Mouse (Mus musculus) CH12.LX (cell line): ENCODE measurements around the gene Rbfox1. TPM values are rescaled to one million over a fixed set of nuclear protein-coding genes. Genes with fewer than 3 reads are reported as not detected.

Experiments
- DNase-seq: peaks from one replicate; pipeline ENCODE4 v3.0.0-alpha.2; 2013; ENCODE audit errors: extremely low read depth
- H3K27ac ChIP-seq: 2 replicates; pipeline ENCODE4 v1.5.1; 2012; ENCODE audit warnings: low read depth, mild to moderate bottlenecking, control low read depth, moderate library complexity; ENCODE audit not compliant: insufficient read depth
- H3K27me3 ChIP-seq: replicated peaks from 2 replicates; pipeline ENCODE3; 2012; ENCODE audit warnings: inconsistent platforms
- H3K36me3 ChIP-seq, 2 experiments: replicated peaks in 1 of 2; 2 replicates each; pipeline versions ENCODE3 to v1.6.1; 2012; ENCODE audit warnings: inconsistent platforms in 1 of 2, low read length in 1 of 2, mild to moderate bottlenecking in 1 of 2, mixed read lengths in 1 of 2, moderate library complexity in 1 of 2; ENCODE audit not compliant: control insufficient read depth in 1 of 2, insufficient read depth in 1 of 2
- H3K4me1 ChIP-seq, 2 experiments: 2 replicates each; pipeline ENCODE4 v1.6.1; 2012; ENCODE audit warnings: inconsistent platforms in 1 of 2, moderate library complexity in 1 of 2; ENCODE audit not compliant: insufficient read depth in 2 of 2, control insufficient read depth in 1 of 2
- H3K4me2 ChIP-seq: 2 replicates; pipeline ENCODE4 v1.6.1; 2012; ENCODE audit warnings: low read depth, mild to moderate bottlenecking, control low read depth; ENCODE audit not compliant: poor library complexity, insufficient read depth, severe bottlenecking
- H3K4me3 ChIP-seq, 3 experiments: fragments of 150-350 bp in 1 of 3; sonication (generic) in 1 of 3; replicated peaks in 1 of 3; 2 replicates each; pipeline versions ENCODE3 to v1.5.1; 2011 to 2012; ENCODE audit warnings: low read depth in 2 of 3, low read length in 2 of 3, mild to moderate bottlenecking in 2 of 3, moderate library complexity in 2 of 3, control low read depth in 1 of 3, improper control_type of control experiment in 1 of 3, inconsistent platforms in 1 of 3, mixed read lengths in 1 of 3; ENCODE audit not compliant: poor library complexity in 1 of 3
- H3K79me2 ChIP-seq: replicated peaks from 2 replicates; pipeline ENCODE4 v1.6.1; 2012; ENCODE audit warnings: mild to moderate bottlenecking, moderate library complexity; ENCODE audit not compliant: control insufficient read depth, poor library complexity, insufficient read depth, severe bottlenecking; ENCODE audit errors: extremely low read depth
- H3K9ac ChIP-seq: 2 replicates; pipeline ENCODE4 v1.6.1; 2012; ENCODE audit warnings: low read depth, mild to moderate bottlenecking, control low read depth, moderate library complexity; ENCODE audit not compliant: insufficient read depth
- H3K9me3 ChIP-seq: replicated peaks from 2 replicates; pipeline ENCODE3; 2012; ENCODE audit warnings: low read length, inconsistent platforms, mixed read lengths
- CHD1 ChIP-seq: IDR thresholded peaks from 2 replicates; pipeline ENCODE4 v1.6.1; 2012; ENCODE audit warnings: low read depth, low read length, improper control_type of control experiment, inconsistent platforms
- CTCF ChIP-seq, 2 experiments: IDR thresholded peaks in 1 of 2; conservative IDR thresholded peaks in 1 of 2; 2 replicates each; pipeline ENCODE4 v1.5.1; 2011 to 2012; ENCODE audit warnings: low read depth in 2 of 2, low read length in 2 of 2, improper control_type of control experiment in 1 of 2, inconsistent platforms in 1 of 2, mild to moderate bottlenecking in 1 of 2, moderate library complexity in 1 of 2
- ELF1 ChIP-seq: IDR thresholded peaks from 2 replicates; pipeline ENCODE4 v1.6.1; 2014; ENCODE audit warnings: low read depth, mild to moderate bottlenecking, inconsistent platforms, low read length, improper control_type of control experiment
- JUN ChIP-seq: IDR thresholded peaks from 2 replicates; pipeline ENCODE4 v1.6.1; 2011; ENCODE audit warnings: low read depth, mild to moderate bottlenecking, low read length, improper control_type of control experiment, moderate library complexity; ENCODE audit not compliant: insufficient read depth
- MAX ChIP-seq: IDR thresholded peaks from 2 replicates; pipeline ENCODE4 v1.6.1; 2011; ENCODE audit warnings: low read length, improper control_type of control experiment
- MAZ ChIP-seq: IDR thresholded peaks from 2 replicates; pipeline ENCODE4 v1.6.1; 2012; ENCODE audit warnings: low read depth, mild to moderate bottlenecking, inconsistent platforms, low read length, improper control_type of control experiment, moderate library complexity
- MXI1 ChIP-seq: IDR thresholded peaks from 2 replicates; pipeline ENCODE4 v1.6.1; 2011; ENCODE audit warnings: mild to moderate bottlenecking, low read depth, low read length, improper control_type of control experiment
- MYC ChIP-seq: IDR thresholded peaks from 2 replicates; pipeline ENCODE4 v1.6.1; 2011; ENCODE audit warnings: low read depth, mild to moderate bottlenecking, improper control_type of control experiment, low read length
- NELFE ChIP-seq: IDR thresholded peaks from 2 replicates; pipeline ENCODE4 v1.6.1; 2011; ENCODE audit warnings: low read depth, low read length, improper control_type of control experiment
- NRF1 ChIP-seq: IDR thresholded peaks from 2 replicates; pipeline ENCODE4 v1.6.1; 2014; ENCODE audit warnings: low read depth, mild to moderate bottlenecking, inconsistent platforms, low read length, improper control_type of control experiment, moderate library complexity
- POLR2A ChIP-seq: IDR thresholded peaks from 2 replicates; pipeline ENCODE4 v1.6.1; 2011; ENCODE audit warnings: low read depth, mild to moderate bottlenecking, improper control_type of control experiment, low read length
- RAD21 ChIP-seq: IDR thresholded peaks from 2 replicates; pipeline ENCODE4 v1.6.1; 2011; ENCODE audit warnings: low read depth, mild to moderate bottlenecking, low read length, improper control_type of control experiment, moderate library complexity
- SMC3 ChIP-seq: IDR thresholded peaks from 2 replicates; pipeline ENCODE4 v1.6.1; 2011; ENCODE audit warnings: low read depth, low read length, improper control_type of control experiment
- TBP ChIP-seq: conservative IDR thresholded peaks from 2 replicates; pipeline ENCODE4 v1.6.1; 2011; ENCODE audit warnings: low read depth, low read length, improper control_type of control experiment
- UBTF ChIP-seq: IDR thresholded peaks from 2 replicates; pipeline ENCODE4 v1.6.1; 2012; ENCODE audit warnings: low read depth, mild to moderate bottlenecking, inconsistent platforms, low read length, improper control_type of control experiment, moderate library complexity
- USF1 ChIP-seq: IDR thresholded peaks from 2 replicates; pipeline ENCODE4 v1.6.1; 2014; ENCODE audit warnings: low read depth, mild to moderate bottlenecking, inconsistent platforms, low read length, improper control_type of control experiment
- ZKSCAN1 ChIP-seq: IDR thresholded peaks from 2 replicates; pipeline ENCODE4 v1.6.1; 2012; ENCODE audit warnings: low read depth, inconsistent platforms, low read length, improper control_type of control experiment, borderline replicate concordance
- dilution Hi-C: fragments of 300-500 bp; cut with MboI; formaldehyde crosslinking; loops from 2 replicates; pipeline ENCODE4 v1.14.3; 2020; ENCODE audit warnings: low sequenced_read_pairs; ENCODE audit not compliant: extremely low pct_unique_long_range_greater_than_20kb, extremely low pct_ligation_motif_present
- in situ Hi-C: fragments of 300-500 bp; cut with MboI; formaldehyde crosslinking; loops from 3 replicates; pipeline ENCODE4 v1.14.3; 2019; ENCODE audit warnings: low sequenced_read_pairs, low pct_ligation_motif_present, low pct_unique_long_range_greater_than_20kb, mixed read lengths
- polyA plus RNA-seq: library from polyadenylated mRNA; unstranded; fragments of >175 nt; gene quantifications from 2 replicates; pipeline ENCODE4 v1.2.1, GENCODE M21; 2012; ENCODE audit warnings: low read depth; ENCODE audit not compliant: insufficient read length
- total RNA-seq, 2 experiments: library from RNA; depleted of rRNA; stranded (reverse); fragments of 300-350 nt in 1 of 2; fragments of >200 nt in 1 of 2; gene quantifications; 2 replicates each; pipeline ENCODE4 v1.2.3; 2012 to 2014

The Rbfox1 gene
- total and polyA plus RNA-seq, 3 experiments: not detected

- H3K27ac ChIP-seq: no peak overlapping the region
- TF ChIP-seq MXI1 (no peak), TBP (no peak), MYC (no peak), MAZ (no peak), RAD21 (no peak), JUN (no peak), USF1 (no peak), ELF1 (no peak), POLR2A (no peak)
- TF ChIP-seq, all 38 proteins: peak for 0
- no peak overlapping the region for H3K4me2 ChIP-seq
- dilution Hi-C loops: no loop called here
- no peaks in the 10 kb centered on the region for H3K4me1 ChIP-seq
- no peak overlapping the region for H3K4me3 ChIP-seq
- in situ Hi-C loops: no loop called here
- peaks cover 65% of the 10 kb centered on the region for H3K9me3 ChIP-seq
- no peaks in the 10 kb centered on the region for H3K27me3 ChIP-seq
- H3K9ac ChIP-seq: no peak overlapping the region
- no peak for DNase-seq
- no peaks in the 10 kb centered on the region for H3K79me2 ChIP-seq
- no peaks in the 10 kb centered on the region for H3K36me3 ChIP-seq
Observed at GRCm38 (mm10) chr16:6640330-6640729, 755.2 kb downstream of the Rbfox1 start.

DNA sequence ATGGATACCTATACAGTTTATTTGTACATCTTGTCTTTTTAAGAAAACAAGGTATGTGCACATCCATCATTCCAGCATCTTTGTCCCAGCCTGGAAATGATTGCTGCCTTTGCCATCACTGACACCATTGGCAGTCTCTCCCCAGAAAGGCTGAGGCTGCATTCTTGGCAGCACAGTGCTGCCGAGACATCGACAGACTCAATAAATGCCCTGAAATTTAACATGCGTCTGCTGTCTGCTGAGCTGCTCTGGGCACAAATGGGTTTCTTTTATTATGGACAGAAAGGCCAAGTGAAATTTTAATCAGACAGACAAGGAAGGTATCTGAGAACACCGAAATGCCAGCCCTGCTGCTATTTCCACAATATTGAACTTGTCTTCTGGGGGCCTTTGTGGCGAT, 761.8 kb downstream of the Rbfox1 start:
- no peak overlapping the region for H3K27ac ChIP-seq
- H3K4me1 ChIP-seq: no peaks in the 10 kb centered on the region
- no peak for DNase-seq
- TF ChIP-seq MAZ (no peak), ZKSCAN1 (no peak), SMC3 (no peak), RAD21 (no peak), CTCF (conservative IDR thresholded peaks at IDR 0.05 in 1 of 2, IDR thresholded peaks at IDR 0.05 in 1 of 2; ENCODE audit: low read depth in 2 of 2, low read length in 2 of 2) (no peak), NELFE (no peak), NRF1 (no peak), MAX (no peak), CHD1 (no peak), UBTF (no peak)
- no peak overlapping the region for H3K9ac ChIP-seq
- H3K36me3 ChIP-seq: no peaks in the 10 kb centered on the region
- dilution Hi-C loops: no loop called here
- in situ Hi-C loops: no loop called here
- H3K9me3 ChIP-seq: peaks cover 79% of the 10 kb centered on the region
- H3K27me3 ChIP-seq: no peaks in the 10 kb centered on the region
- no peak overlapping the region for H3K4me2 ChIP-seq
- no peak overlapping the region for H3K4me3 ChIP-seq
- H3K79me2 ChIP-seq: no peaks in the 10 kb centered on the region
